Mouse (Mus musculus) testis, adult 2 months (tissue): Measurements from ENCODE around the gene Clasrp.

Source experiments
- CTCF ChIP-seq: fragments of 200-500 bp; IDR thresholded peaks from 2 replicates; pipeline ENCODE4 v1.5.1; 2012; ENCODE audit warnings: low read depth, mild to moderate bottlenecking, inconsistent platforms, low read length, moderate library complexity; ENCODE audit not compliant: control insufficient read depth, insufficient read depth, insufficient replicate concordance
- POLR2A ChIP-seq: fragments of 200-500 bp; IDR thresholded peaks from 2 replicates; pipeline ENCODE4 v1.6.1; 2012; ENCODE audit warnings: low read depth, mild to moderate bottlenecking, inconsistent platforms, low read length, moderate library complexity; ENCODE audit not compliant: control insufficient read depth

- no peak for TF ChIP-seq CTCF
- TF ChIP-seq POLR2A: no peak
Measured at GRCm38 (mm10) chr7:19577877-19578414, 26.3 kb downstream of the Clasrp start.
